Mouse (Mus musculus) brain, embryonic 14.5 days (tissue): ENCODE results near the gene Ttll2. TPM values are rescaled to one million over a fixed set of nuclear protein-coding genes. Genes with fewer than 3 reads are reported as not detected.
"Not testable (repeated sequence)": the region's sequence is repeated elsewhere in the genome, so short reads cannot be mapped to it uniquely, and the experiment has no call there.

Experiments used
- DNase-seq: peaks from one replicate; pipeline ENCODE4 v3.0.0-alpha.2; 2011; ENCODE audit warnings: low read depth
- CTCF ChIP-seq: fragments of 200-500 bp; IDR thresholded peaks from 2 replicates; pipeline ENCODE4 v1.5.1; 2012; ENCODE audit warnings: inconsistent platforms, mild to moderate bottlenecking, moderate library complexity, borderline replicate concordance; ENCODE audit not compliant: insufficient read depth, insufficient read length; ENCODE audit errors: extremely low read depth
- polyA plus RNA-seq: library from polyadenylated mRNA; depleted of rRNA; stranded (reverse); fragments of >200 nt; gene quantifications from 2 replicates; pipeline ENCODE4 v1.2.3, GENCODE M21; 2012; rRNA removed

Ttll2 gene
- polyA plus RNA-seq, 1 experiment = not detected

GRCm38 (mm10) chr17:7365615-7366014 lies 13.1 kb upstream of the Ttll2 start:
- not testable (repeated sequence) for DNase-seq

- DNase-seq = peak; percentile 38
Observed at GRCm38 (mm10) chr17:7360749-7361465, 8.4 kb upstream of the Ttll2 start.

GRCm38 (mm10) chr17:7359806-7360205 lies 7.3 kb upstream of the Ttll2 start:
- peak; percentile 15 for DNase-seq

- peak; percentile 41 for DNase-seq
Observed at GRCm38 (mm10) chr17:7348765-7349164, 3.7 kb downstream of the Ttll2 start.

- DNase-seq = not testable (repeated sequence)
Observed at GRCm38 (mm10) chr17:7337381-7337780, 15.1 kb downstream of the Ttll2 start.

- not testable (repeated sequence) for DNase-seq
Observed at GRCm38 (mm10) chr17:7332745-7333144, 19.8 kb downstream of the Ttll2 start.

GRCm38 (mm10) chr17:7326415-7326814 lies 26.1 kb downstream of the Ttll2 start:
- DNase-seq = not testable (repeated sequence)

GRCm38 (mm10) chr17:7324346-7324745 lies 28.1 kb downstream of the Ttll2 start, which contains the start of gene Tcp10a:
Tcp10a (plus strand) TSS chr17:7324646.
- not testable (repeated sequence) for DNase-seq

GRCm38 (mm10) chr17:7319789-7320188 lies 32.7 kb downstream of the Ttll2 start:
- not testable (repeated sequence) for DNase-seq

- not testable (repeated sequence) for DNase-seq
Observed at GRCm38 (mm10) chr17:7315693-7316382, 36.7 kb downstream of the Ttll2 start.

GRCm38 (mm10) chr17:7306278-7307196 lies 46.0 kb downstream of the Ttll2 start:
- DNase-seq = not testable (repeated sequence)
- peak; percentile 37; the same call in 1 of the 2 replicates for TF ChIP-seq CTCF

Other genes starting within 250 kb of the Ttll2 start
- gene Rps6ka2, start 182.6 kb downstream of the Ttll2 start, polyA plus RNA-seq = 30.3 and 33.3 TPM in 2 replicates
- not detected in 2 replicates for gene Tcp10a, start 28.1 kb downstream of the Ttll2 start, polyA plus RNA-seq
- gene Gm49630, start 19.3 kb upstream of the Ttll2 start, polyA plus RNA-seq = not detected in 2 replicates
- 0.10 and 0.15 TPM in 2 replicates for gene Unc93a2, start 32.8 kb upstream of the Ttll2 start, polyA plus RNA-seq